Mouse (Mus musculus) E14TG2a.4 (cell line): ENCODE results near the gene Dnal1.

Experiments used
- CTCF ChIP-seq: conservative IDR thresholded peaks from 2 replicates; pipeline ENCODE4 v1.5.1; 2014; ENCODE audit warnings: low read length
- NANOG ChIP-seq: IDR thresholded peaks from 2 replicates; pipeline ENCODE4 v1.6.1; 2014; ENCODE audit warnings: borderline replicate concordance, low read length, mixed read lengths
- POU5F1 ChIP-seq: IDR thresholded peaks from 2 replicates; pipeline ENCODE4 v1.6.1; 2014; ENCODE audit warnings: low read length, borderline replicate concordance

DNA sequence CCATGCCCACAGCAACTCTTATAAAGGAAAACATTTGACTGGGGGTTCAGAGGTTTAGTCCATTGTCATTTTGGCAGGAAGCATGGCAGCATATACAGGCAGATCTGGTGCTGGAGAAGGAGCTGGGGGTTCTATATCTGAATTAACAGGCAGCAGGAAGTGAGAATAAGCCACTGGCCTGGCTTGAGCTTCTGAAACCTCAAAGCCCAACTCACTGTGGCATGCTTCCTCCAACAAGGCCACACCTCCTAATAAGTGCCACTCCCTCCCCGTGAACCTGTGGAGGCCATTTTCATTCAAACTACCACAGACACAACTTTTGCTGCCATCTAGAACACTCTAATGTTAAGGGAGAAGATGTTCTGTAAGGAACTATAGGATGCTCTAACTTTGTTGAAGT is 6.5 kb upstream of the Dnal1 start:
- TF ChIP-seq CTCF (no peak), NANOG (no peak), POU5F1 (no peak)
